Mouse (Mus musculus) MEL (cell line): ENCODE results near the gene Maml2.

ENCODE experiments used
- CTCF ChIP-seq, 3 experiments: IDR thresholded peaks in 2 of 3; conservative IDR thresholded peaks in 1 of 3; 2 replicates each; pipeline ENCODE4 v1.5.1; 2011 to 2012; ENCODE audit warnings: low read length in 3 of 3, low read depth in 2 of 3, mild to moderate bottlenecking in 2 of 3, improper control_type of control experiment in 1 of 3, inconsistent platforms in 1 of 3, mixed read lengths in 1 of 3, moderate library complexity in 1 of 3; ENCODE audit not compliant: control insufficient read depth in 1 of 3, insufficient read depth in 1 of 3, poor library complexity in 1 of 3, severe bottlenecking in 1 of 3
- UBTF ChIP-seq: IDR thresholded peaks from 2 replicates; pipeline ENCODE4 v1.6.1; 2012; ENCODE audit warnings: low read depth, mild to moderate bottlenecking, inconsistent platforms, low read length, improper control_type of control experiment, moderate library complexity, borderline replicate concordance; ENCODE audit not compliant: insufficient read depth
- ZC3H11A ChIP-seq: IDR thresholded peaks from 2 replicates; pipeline ENCODE4 v1.6.1; 2012; ENCODE audit warnings: low read depth, mild to moderate bottlenecking, inconsistent platforms, low read length, improper control_type of control experiment

DNA sequence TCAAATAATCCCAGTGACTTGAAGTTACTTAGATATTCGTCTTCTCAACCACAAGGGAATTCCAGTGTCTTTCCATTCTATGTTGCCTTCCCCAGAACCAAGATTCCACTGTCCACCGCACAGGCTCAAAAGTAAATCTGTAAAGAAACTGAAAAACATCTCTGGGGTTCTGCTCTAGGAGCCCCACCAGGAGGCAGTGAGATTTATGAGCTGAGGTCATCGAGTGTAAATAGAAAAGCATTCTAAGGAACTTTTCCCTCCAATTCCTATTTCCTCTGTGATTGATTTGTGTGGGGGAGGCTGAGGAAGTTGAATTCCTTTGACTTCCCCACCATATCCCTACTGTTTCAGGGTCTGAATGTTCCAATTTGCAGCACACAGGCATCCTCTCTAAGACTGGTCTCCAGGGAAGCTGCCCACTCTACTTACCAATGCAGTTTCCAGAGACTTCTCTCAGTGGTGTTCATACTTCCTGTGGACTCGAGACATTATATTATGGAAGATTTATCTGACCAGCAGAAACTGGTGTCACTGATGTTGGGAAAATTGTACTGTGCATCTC, 261.1 kb downstream of the Maml2 start:
- no peak for TF ChIP-seq CTCF (IDR thresholded peaks at IDR 0.05 in 2 of 3, conservative IDR thresholded peaks at IDR 0.05 in 1 of 3; ENCODE audit: control insufficient read depth in 1 of 3, insufficient read depth in 1 of 3, low read depth in 2 of 3, low read length in 3 of 3, poor library complexity in 1 of 3, severe bottlenecking in 1 of 3)
- no peak for TF ChIP-seq UBTF
- no peak for TF ChIP-seq ZC3H11A
